Mouse (Mus musculus) forebrain, postnatal 0 days (tissue): ENCODE data around the gene Cerk. TPM values are rescaled to one million over a fixed set of nuclear protein-coding genes. Genes with fewer than 3 reads are reported as not detected.

Source experiments
- ATAC-seq: fragments of 200-750 bp; cut with Nextera tagmentation; 2 replicates; pipeline ENCODE4 v1.8.0; 2017; ENCODE audit warnings: mild to moderate bottlenecking, moderate library complexity
- DNase-seq: peaks from one replicate; pipeline ENCODE4 v3.0.0-alpha.2; 2015
- H3K27ac ChIP-seq: fragments of 300-500 bp; sonication (generic); 2 replicates; pipeline ENCODE4 v1.5.1; 2014; ENCODE audit warnings: low read depth, mild to moderate bottlenecking, antibody characterized with exemption, low read length, moderate library complexity, mixed read lengths
- H3K27me3 ChIP-seq: fragments of 300-500 bp; sonication (generic); 2 replicates; pipeline ENCODE4 v1.6.1; 2014; ENCODE audit warnings: mild to moderate bottlenecking, low read length, mixed read lengths; ENCODE audit not compliant: insufficient read depth
- H3K36me3 ChIP-seq: fragments of 300-500 bp; sonication (generic); 2 replicates; pipeline ENCODE4 v1.6.1; 2014; ENCODE audit warnings: mild to moderate bottlenecking, moderate library complexity; ENCODE audit not compliant: insufficient read depth
- H3K4me1 ChIP-seq: fragments of 300-500 bp; sonication (generic); 2 replicates; pipeline ENCODE4 v1.6.1; 2014; ENCODE audit warnings: antibody characterized with exemption; ENCODE audit not compliant: insufficient read depth
- H3K4me2 ChIP-seq: fragments of 300-500 bp; sonication (generic); 2 replicates; pipeline ENCODE4 v1.6.1; 2014; ENCODE audit warnings: low read depth, mild to moderate bottlenecking, moderate library complexity
- H3K4me3 ChIP-seq: fragments of 300-500 bp; sonication (generic); 2 replicates; pipeline ENCODE4 v1.5.1; 2014; ENCODE audit warnings: low read depth, low read length, mixed read lengths
- H3K9ac ChIP-seq: fragments of 300-500 bp; sonication (generic); 2 replicates; pipeline ENCODE4 v1.6.1; 2014; ENCODE audit warnings: mild to moderate bottlenecking
- H3K9me3 ChIP-seq: fragments of 300-500 bp; sonication (generic); 2 replicates; pipeline ENCODE4 v1.6.1; 2016; ENCODE audit warnings: low read length
- CTCF ChIP-seq: sonication (generic); IDR thresholded peaks from 2 replicates; pipeline ENCODE4 v1.5.1; 2016; ENCODE audit warnings: antibody characterized with exemption, control low read depth, low read depth
- WGBS: fragments of 180-500 bp; shearing (Covaris S2); extraction: QIAGEN DNeasy Blood & Tissue Kit; methylation state at CpG from one replicate; pipeline ENCODE4 v1.1.7; 2014; 5-methylcytosine and 5-hydroxymethylcytosine counted together
- polyA plus RNA-seq: library from polyadenylated mRNA; unstranded; fragments of >200 nt; fragmentation: Nextera tagmentation; extraction: Ambion mirVana; gene quantifications from 2 replicates; pipeline ENCODE4 v1.2.1, GENCODE M21; 2015
- total RNA-seq: library from RNA; depleted of rRNA; stranded (reverse); fragments of >200 nt; gene quantifications from 2 replicates; pipeline ENCODE4 v1.2.3, GENCODE M21; 2014

Gene Cerk
- total and polyA plus RNA-seq, 2 experiments from 2014 or later, result 18.0 to 32.9 TPM

- H3K27ac ChIP-seq, result no peak overlapping the region
- H3K4me1 ChIP-seq, result no peaks in the 10 kb centered on the region
- TF ChIP-seq CTCF, result no peak
- WGBS, result 93% methylated on average over 10 of the region's 10 CpGs
- DNase-seq (no peak), ATAC-seq (no peak)
- no peak overlapping the region for H3K4me3 ChIP-seq
- H3K9me3 ChIP-seq, result no peaks in the 10 kb centered on the region
- no peak overlapping the region for H3K9ac ChIP-seq
- no peaks in the 10 kb centered on the region for H3K36me3 ChIP-seq
- no peak overlapping the region for H3K4me2 ChIP-seq
- no peaks in the 10 kb centered on the region for H3K27me3 ChIP-seq
Observed at GRCm38 (mm10) chr15:86176166-86176565, 9.8 kb downstream of the Cerk start.

- no peaks in the 10 kb centered on the region for H3K27me3 ChIP-seq
- no peak for TF ChIP-seq CTCF
- no peak overlapping the region for H3K4me2 ChIP-seq
- 81% methylated on average over 3 of the region's 3 CpGs for WGBS
- no peak overlapping the region for H3K27ac ChIP-seq
- no peaks in the 10 kb centered on the region for H3K4me1 ChIP-seq
- no peak overlapping the region for H3K4me3 ChIP-seq
- H3K9ac ChIP-seq, result no peak overlapping the region
- ATAC-seq, result no peak
- no peaks in the 10 kb centered on the region for H3K9me3 ChIP-seq
- no peak for DNase-seq
- H3K36me3 ChIP-seq, result no peaks in the 10 kb centered on the region
Observed at GRCm38 (mm10) chr15:86175253-86176050, 10.5 kb downstream of the Cerk start.

- no peak overlapping the region for H3K9ac ChIP-seq
- WGBS, result 51% methylated on average over 16 of the region's 16 CpGs
- no peaks in the 10 kb centered on the region for H3K27me3 ChIP-seq
- DNase-seq (no peak), ATAC-seq (no peak)
- H3K4me1 ChIP-seq, result no peaks in the 10 kb centered on the region
- TF ChIP-seq CTCF, result no peak
- no peaks in the 10 kb centered on the region for H3K36me3 ChIP-seq
- H3K4me2 ChIP-seq, result no peak overlapping the region
- no peak overlapping the region for H3K27ac ChIP-seq
- H3K4me3 ChIP-seq, result no peak overlapping the region
- no peaks in the 10 kb centered on the region for H3K9me3 ChIP-seq
Observed at GRCm38 (mm10) chr15:86173136-86173985, 12.6 kb downstream of the Cerk start.

- 84% methylated on average over 6 of the region's 6 CpGs for whole genome bisulfite sequencing
- H3K4me1 ChIP-seq, result no peaks in the 10 kb centered on the region
- no peak for ATAC-seq
- no peak for DNase-seq
- no peak overlapping the region for H3K9ac ChIP-seq
- no peaks in the 10 kb centered on the region for H3K27me3 ChIP-seq
- TF ChIP-seq CTCF, result no peak
- no peaks in the 10 kb centered on the region for H3K9me3 ChIP-seq
- no peaks in the 10 kb centered on the region for H3K36me3 ChIP-seq
- no peak overlapping the region for H3K4me3 ChIP-seq
- H3K4me2 ChIP-seq, result no peak overlapping the region
- no peak overlapping the region for H3K27ac ChIP-seq
Observed at GRCm38 (mm10) chr15:86172526-86172925, 13.4 kb downstream of the Cerk start.

GRCm38 (mm10) chr15:86172124-86172523 lies 13.8 kb downstream of the Cerk start:
- no peaks in the 10 kb centered on the region for H3K9me3 ChIP-seq
- DNase-seq (no peak), ATAC-seq (no peak)
- no peak overlapping the region for H3K4me2 ChIP-seq
- no peaks in the 10 kb centered on the region for H3K27me3 ChIP-seq
- no peak overlapping the region for H3K9ac ChIP-seq
- no peaks in the 10 kb centered on the region for H3K36me3 ChIP-seq
- H3K4me3 ChIP-seq, result no peak overlapping the region
- H3K4me1 ChIP-seq, result no peaks in the 10 kb centered on the region
- no peak overlapping the region for H3K27ac ChIP-seq
- no peak for TF ChIP-seq CTCF
- WGBS, result 63% methylated on average over 3 of the region's 3 CpGs

- Histone ChIP-seq H3K27ac (no peak overlapping the region), H3K36me3 (no peaks in the 10 kb centered on the region), H3K4me2 (no peak overlapping the region), H3K4me3 (no peak overlapping the region), H3K4me1 (no peaks in the 10 kb centered on the region), H3K9me3 (no peaks in the 10 kb centered on the region), H3K9ac (no peak overlapping the region), H3K27me3 (no peaks in the 10 kb centered on the region)
- ATAC-seq (no peak), DNase-seq (no peak)
- WGBS, result 79% methylated on average over 12 of the region's 12 CpGs
- no peak for TF ChIP-seq CTCF
Observed at GRCm38 (mm10) chr15:86171316-86171715, 14.6 kb downstream of the Cerk start.

- 80% methylated on average over 4 of the region's 4 CpGs for WGBS
- TF ChIP-seq CTCF, result no peak
Observed at GRCm38 (mm10) chr15:86169817-86170110, 16.2 kb downstream of the Cerk start.

More at GRCm38 (mm10) chr15:86169817-86170110, 16.2 kb downstream of the Cerk start:
- H3K4me3 ChIP-seq, result no peak overlapping the region
- no peaks in the 10 kb centered on the region for H3K9me3 ChIP-seq
- H3K4me2 ChIP-seq, result no peak overlapping the region
- no peaks in the 10 kb centered on the region for H3K4me1 ChIP-seq
- no peak overlapping the region for H3K27ac ChIP-seq
- ATAC-seq (no peak), DNase-seq (no peak)
- no peaks in the 10 kb centered on the region for H3K27me3 ChIP-seq
- H3K9ac ChIP-seq, result no peak overlapping the region
- H3K36me3 ChIP-seq, result peaks cover 2% of the 10 kb centered on the region
